Mouse (Mus musculus): ENCODE results near the gene Lipt2. TPM values are rescaled to one million over a fixed set of nuclear protein-coding genes. Genes with fewer than 3 reads are reported as not detected.
A peak's percentile ranks its signal among the peaks of the same experiment; 100 is the strongest.

Lipt2 gene
- polyA plus RNA-seq, 2 experiments, result 16.3 to 23.6 TPM

DNA sequence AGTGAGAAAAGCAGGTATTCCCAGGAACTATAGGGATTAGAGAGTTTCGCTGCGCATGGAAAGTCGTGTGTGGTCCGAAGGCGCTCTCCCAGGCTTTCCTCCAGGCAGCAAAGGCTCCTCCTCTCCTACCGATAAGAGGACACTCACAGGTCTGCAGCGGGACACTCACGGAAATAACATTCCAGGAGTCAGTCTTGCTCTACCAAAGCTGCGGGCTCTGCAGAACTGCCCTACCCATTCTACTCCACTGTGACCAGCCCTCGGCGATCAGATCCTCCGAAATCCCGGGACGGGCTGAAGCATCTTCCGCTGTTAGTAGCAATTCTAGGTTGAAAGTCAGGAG lies 19.8 kb downstream of the Lipt2 start:
- Histone ChIP-seq H3K4me3 (replicated peaks; ENCODE audit: low read length) (peak overlapping the region; percentile 35), H3K9me3 (ENCODE audit: control insufficient read depth, low read length) (no peaks in the 10 kb centered on the region), H3K9ac (ENCODE audit: low read depth, low read length, severe bottlenecking) (peak overlapping the region; percentile 40; the same call in 1 of the 2 replicates), H3K4me2 (replicated peaks; ENCODE audit: low read depth, low read length, severe bottlenecking) (peak overlapping the region; percentile 58), H3K27ac (replicated peaks; ENCODE audit: low read depth, low read length) (no peak overlapping the region), H3K4me1 (ENCODE audit: control insufficient read depth, insufficient read depth, low read length) (peaks cover 8% of the 10 kb centered on the region), H3K36me3 (ENCODE audit: control insufficient read depth, insufficient read depth, low read length) (no peaks in the 10 kb centered on the region), H3K27me3 (ENCODE audit: control insufficient read depth, insufficient read depth, low read length) (peaks cover 31% of the 10 kb centered on the region)
- no peak for DNase-seq (ENCODE audit: low spot score)
- ATAC-seq (ENCODE audit: low FRiP score, low read depth), result no peak
- 1% methylated on average over 15 of the region's 15 CpGs for WGBS
- TF ChIP-seq POLR2A (IDR thresholded peaks at IDR 0.05; ENCODE audit: borderline replicate concordance, extremely low read depth, insufficient read depth, insufficient read length), result no peak

- Histone ChIP-seq H3K4me1 (ENCODE audit: control insufficient read depth, insufficient read depth, low read length) (peaks cover 8% of the 10 kb centered on the region), H3K9me3 (ENCODE audit: control insufficient read depth, low read length) (no peaks in the 10 kb centered on the region), H3K4me3 (replicated peaks; ENCODE audit: low read length) (peak overlapping the region; percentile 35; the same call in 1 of the 2 replicates), H3K9ac (ENCODE audit: low read depth, low read length, severe bottlenecking) (no peak overlapping the region), H3K4me2 (replicated peaks; ENCODE audit: low read depth, low read length, severe bottlenecking) (peak overlapping the region; percentile 58), H3K36me3 (ENCODE audit: control insufficient read depth, insufficient read depth, low read length) (no peaks in the 10 kb centered on the region), H3K27me3 (ENCODE audit: control insufficient read depth, insufficient read depth, low read length) (peaks cover 31% of the 10 kb centered on the region), H3K27ac (replicated peaks; ENCODE audit: low read depth, low read length) (no peak overlapping the region)
- DNase-seq (ENCODE audit: low spot score) (no peak), ATAC-seq (ENCODE audit: low FRiP score, low read depth) (no peak)
- no peak for TF ChIP-seq POLR2A (IDR thresholded peaks at IDR 0.05; ENCODE audit: borderline replicate concordance, extremely low read depth, insufficient read depth, insufficient read length)
- WGBS, result 54% methylated on average over 7 of the region's 7 CpGs
Observed at GRCm38 (mm10) chr7:100179394-100179793, 20.3 kb downstream of the Lipt2 start.

DNA sequence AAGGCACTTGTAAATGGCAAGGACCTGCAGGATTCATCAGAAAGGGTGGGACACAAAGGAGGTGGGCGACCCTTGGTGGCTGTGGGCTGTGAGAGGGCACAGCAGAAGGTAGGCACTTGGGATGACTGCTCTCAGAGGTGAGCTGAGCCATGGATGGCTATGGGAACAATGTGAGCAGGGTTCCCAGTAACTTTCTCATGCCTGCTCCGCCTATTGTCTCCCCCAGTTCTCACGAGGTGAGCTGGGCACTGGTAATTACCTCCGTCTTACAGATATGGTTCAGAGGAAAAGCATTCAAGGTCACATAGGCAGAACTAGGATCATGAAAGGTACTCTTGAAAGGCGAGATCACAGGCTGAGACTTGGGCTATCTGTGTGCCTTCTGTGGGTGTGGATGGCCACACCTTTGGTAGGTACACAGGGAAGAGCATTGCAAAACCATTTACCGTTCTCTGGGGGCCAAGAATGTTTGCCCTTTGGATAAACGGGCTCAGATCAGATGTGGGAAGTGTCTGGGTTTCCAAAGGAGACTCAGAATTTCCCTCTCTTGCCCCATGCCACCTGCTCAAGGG lies 20.8 kb downstream of the Lipt2 start:
- ATAC-seq (ENCODE audit: low FRiP score, low read depth), result no peak

DNA sequence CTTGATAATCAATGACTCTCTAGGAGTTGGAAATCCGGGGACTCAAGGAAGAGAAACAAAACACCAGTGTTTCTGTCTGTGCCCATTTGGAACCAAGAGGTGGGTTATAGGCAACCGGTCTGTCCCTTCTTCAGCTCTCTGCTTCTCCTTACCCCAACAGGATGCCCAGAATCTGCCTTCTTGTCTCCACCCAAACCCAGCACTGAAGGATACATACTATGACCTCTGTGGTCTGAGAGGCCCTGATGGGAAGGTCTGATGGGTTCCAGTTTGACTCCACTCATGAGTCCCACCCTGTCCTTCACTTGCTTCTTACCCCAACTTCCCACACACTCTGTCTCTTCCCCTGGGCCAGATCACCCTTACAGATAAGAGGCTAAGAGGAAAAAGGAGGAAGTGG lies 22.1 kb downstream of the Lipt2 start:
- Histone ChIP-seq H3K4me2 (replicated peaks; ENCODE audit: low read depth, low read length, severe bottlenecking) (no peak overlapping the region), H3K9me3 (ENCODE audit: control insufficient read depth, low read length) (no peaks in the 10 kb centered on the region), H3K4me1 (ENCODE audit: control insufficient read depth, insufficient read depth, low read length) (peaks cover 8% of the 10 kb centered on the region), H3K36me3 (ENCODE audit: control insufficient read depth, insufficient read depth, low read length) (no peaks in the 10 kb centered on the region), H3K4me3 (replicated peaks; ENCODE audit: low read length) (no peak overlapping the region), H3K27me3 (ENCODE audit: control insufficient read depth, insufficient read depth, low read length) (peaks cover 31% of the 10 kb centered on the region), H3K9ac (ENCODE audit: low read depth, low read length, severe bottlenecking) (no peak overlapping the region), H3K27ac (replicated peaks; ENCODE audit: low read depth, low read length) (no peak overlapping the region)
- ATAC-seq (ENCODE audit: low FRiP score, low read depth) (no peak), DNase-seq (ENCODE audit: low spot score) (no peak)
- no peak for TF ChIP-seq POLR2A (IDR thresholded peaks at IDR 0.05; ENCODE audit: borderline replicate concordance, extremely low read depth, insufficient read depth, insufficient read length)
- 100% methylated on average over 2 of the region's 2 CpGs for WGBS

More for the DNA sequence above, 20.8 kb downstream of the Lipt2 start:
- no peak for DNase-seq (ENCODE audit: low spot score)
- 68% methylated on average over 7 of the region's 7 CpGs for WGBS
- Histone ChIP-seq H3K9me3 (ENCODE audit: control insufficient read depth, low read length) (no peaks in the 10 kb centered on the region), H3K4me3 (replicated peaks; ENCODE audit: low read length) (no peak overlapping the region), H3K36me3 (ENCODE audit: control insufficient read depth, insufficient read depth, low read length) (no peaks in the 10 kb centered on the region), H3K4me1 (ENCODE audit: control insufficient read depth, insufficient read depth, low read length) (peaks cover 8% of the 10 kb centered on the region), H3K27me3 (ENCODE audit: control insufficient read depth, insufficient read depth, low read length) (peaks cover 31% of the 10 kb centered on the region), H3K27ac (replicated peaks; ENCODE audit: low read depth, low read length) (no peak overlapping the region), H3K4me2 (replicated peaks; ENCODE audit: low read depth, low read length, severe bottlenecking) (no peak overlapping the region), H3K9ac (ENCODE audit: low read depth, low read length, severe bottlenecking) (no peak overlapping the region)
- TF ChIP-seq POLR2A (IDR thresholded peaks at IDR 0.05; ENCODE audit: borderline replicate concordance, extremely low read depth, insufficient read depth, insufficient read length), result no peak

DNA sequence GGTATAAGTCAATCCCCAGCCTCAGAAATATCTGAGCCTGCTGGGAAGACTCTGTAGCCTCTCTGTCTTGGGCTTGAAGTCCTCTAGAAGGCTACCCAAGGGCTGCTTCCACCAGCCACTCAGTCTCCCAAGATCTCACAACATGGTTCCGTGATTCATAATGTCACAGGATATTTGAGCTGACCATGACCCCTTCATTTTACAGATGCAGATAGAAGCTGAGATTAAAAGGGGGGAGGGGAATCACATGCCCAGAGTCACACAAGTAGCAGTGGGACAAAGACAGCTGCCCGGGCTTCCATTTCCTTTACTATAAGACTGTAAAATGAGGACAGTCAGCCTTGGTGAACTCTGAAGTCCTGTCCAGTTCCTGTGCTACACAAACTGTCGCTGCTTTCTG lies 22.5 kb downstream of the Lipt2 start:
- Histone ChIP-seq H3K27ac (replicated peaks; ENCODE audit: low read depth, low read length) (no peak overlapping the region), H3K4me2 (replicated peaks; ENCODE audit: low read depth, low read length, severe bottlenecking) (no peak overlapping the region), H3K9me3 (ENCODE audit: control insufficient read depth, low read length) (no peaks in the 10 kb centered on the region), H3K27me3 (ENCODE audit: control insufficient read depth, insufficient read depth, low read length) (peaks cover 31% of the 10 kb centered on the region), H3K36me3 (ENCODE audit: control insufficient read depth, insufficient read depth, low read length) (no peaks in the 10 kb centered on the region), H3K4me3 (replicated peaks; ENCODE audit: low read length) (no peak overlapping the region), H3K4me1 (ENCODE audit: control insufficient read depth, insufficient read depth, low read length) (peaks cover 8% of the 10 kb centered on the region), H3K9ac (ENCODE audit: low read depth, low read length, severe bottlenecking) (no peak overlapping the region)
- no peak for TF ChIP-seq POLR2A (IDR thresholded peaks at IDR 0.05; ENCODE audit: borderline replicate concordance, extremely low read depth, insufficient read depth, insufficient read length)
- 68% methylated on average over 3 of the region's 3 CpGs for WGBS
- no peak for DNase-seq (ENCODE audit: low spot score)
- no peak for ATAC-seq (ENCODE audit: low FRiP score, low read depth)

GRCm38 (mm10) chr7:100182388-100182787 lies 23.3 kb downstream of the Lipt2 start:
- H3K4me1 ChIP-seq (ENCODE audit: control insufficient read depth, insufficient read depth, low read length), result peaks cover 8% of the 10 kb centered on the region
- peaks cover 24% of the 10 kb centered on the region for H3K27me3 ChIP-seq (ENCODE audit: control insufficient read depth, insufficient read depth, low read length)
- WGBS, result 82% methylated on average over 3 of the region's 3 CpGs
- DNase-seq (ENCODE audit: low spot score), result no peak
- no peak for TF ChIP-seq POLR2A (IDR thresholded peaks at IDR 0.05; ENCODE audit: borderline replicate concordance, extremely low read depth, insufficient read depth, insufficient read length)
- H3K9ac ChIP-seq (ENCODE audit: low read depth, low read length, severe bottlenecking), result no peak overlapping the region
- ATAC-seq (ENCODE audit: low FRiP score, low read depth), result no peak
- H3K9me3 ChIP-seq (ENCODE audit: control insufficient read depth, low read length), result no peaks in the 10 kb centered on the region
- H3K36me3 ChIP-seq (ENCODE audit: control insufficient read depth, insufficient read depth, low read length), result no peaks in the 10 kb centered on the region
- H3K27ac ChIP-seq (replicated peaks; ENCODE audit: low read depth, low read length), result no peak overlapping the region
- H3K4me2 ChIP-seq (replicated peaks; ENCODE audit: low read depth, low read length, severe bottlenecking), result no peak overlapping the region
- H3K4me3 ChIP-seq (replicated peaks; ENCODE audit: low read length), result no peak overlapping the region
